In genomic region chr3:131335117-131335547, GRCm38 (mm10) we compare ENCODE assay signal across 13 mouse cellular contexts. TPM values are rescaled to one million over a fixed set of nuclear protein-coding genes. Genes with fewer than 3 reads are reported as not detected.
DNase-seq lines count a peak whose midpoint lies in the region; ATAC-seq and TF ChIP-seq lines count a peak whose summit lies in the region.
"Had no signal": no experiment of that assay in that cellular context is flagged by ENCODE, and none has a peak within 500 bp of the region (broad histone marks: within the 10 kb centered on the region; RNA-seq: fewer than 3 reads in every experiment).

No protein-coding gene starts in this region.

- ATAC-seq in kidney, embryonic 16.5 days (ENCODE audit: low FRiP score, low TSS enrichment): no peak
- peak; percentile 4 for ATAC-seq in activated CD4-positive, CD25-positive, alpha-beta regulatory T cell, adult 4 months
- ATAC-seq: hindbrain, embryonic 16.5 days had no signal

- H3K9me3 ChIP-seq in kidney, embryonic 16.5 days (ENCODE audit: low read length): no peaks in the 10 kb centered on the region
- H3K9me3 ChIP-seq: midbrain, embryonic 13.5 days had no signal

- TF ChIP-seq CTCF in kidney, adult 2 months (conservative IDR thresholded peaks at IDR 0.05; ENCODE audit: insufficient read depth, insufficient read length, low read depth, low read length): no peak
- no peak for TF ChIP-seq CTCF in small intestine, adult 2 months (IDR thresholded peaks at IDR 0.05; ENCODE audit: extremely low read depth, insufficient read length, insufficient replicate concordance, low read depth, low read length)

- H3K27me3 ChIP-seq in kidney, embryonic 16.5 days (ENCODE audit: insufficient read depth, low read length): no peaks in the 10 kb centered on the region
- H3K27me3 ChIP-seq in kidney, adult 2 months (replicated peaks; ENCODE audit: control insufficient read depth, insufficient read depth, low read length): no peaks in the 10 kb centered on the region
- H3K27me3 ChIP-seq in small intestine, adult 2 months (ENCODE audit: control insufficient read depth, insufficient read depth, low read length): no peaks in the 10 kb centered on the region
- H3K27me3 ChIP-seq: midbrain, embryonic 13.5 days had no signal

- H3K36me3 ChIP-seq in kidney, embryonic 16.5 days (ENCODE audit: insufficient read depth, low read length): no peaks in the 10 kb centered on the region
- no peaks in the 10 kb centered on the region for H3K36me3 ChIP-seq in kidney, adult 2 months (ENCODE audit: control insufficient read depth, insufficient read depth, low read length)
- H3K36me3 ChIP-seq in small intestine, adult 2 months (ENCODE audit: control insufficient read depth, insufficient read depth, low read length): peaks cover 6% of the 10 kb centered on the region
- H3K36me3 ChIP-seq: G1E; midbrain, embryonic 13.5 days had no signal

- H3K4me2 ChIP-seq in kidney, embryonic 16.5 days (replicated peaks; ENCODE audit: low read depth, low read length): peak overlapping the region; percentile 43
- H3K4me2 ChIP-seq: midbrain, embryonic 13.5 days had no signal

- WGBS in kidney, embryonic 16.5 days: 51% methylated on average over 8 of the region's 8 CpGs
- WGBS in kidney, adult 2 months: 57% methylated on average over 8 of the region's 8 CpGs
- 53% methylated on average over 8 of the region's 8 CpGs for WGBS in small intestine, adult 2 months

- no peak overlapping the region for H3K9ac ChIP-seq in kidney, embryonic 16.5 days (replicated peaks; ENCODE audit: low read length)
- H3K9ac ChIP-seq: midbrain, embryonic 13.5 days had no signal

- H3K27ac ChIP-seq in kidney, embryonic 16.5 days (ENCODE audit: low read length): no peak overlapping the region
- no peak overlapping the region for H3K27ac ChIP-seq in kidney, adult 2 months (ENCODE audit: insufficient read depth, low read depth, low read length)
- H3K27ac ChIP-seq in small intestine, adult 2 months (ENCODE audit: insufficient read depth, low read depth, low read length): peak overlapping the region; percentile 3; the same call in 1 of the 2 replicates
- H3K27ac ChIP-seq: left cerebral cortex, adult 2 months; midbrain, embryonic 13.5 days had no signal

- H3K4me3 ChIP-seq in kidney, embryonic 16.5 days (ENCODE audit: low read length): peak overlapping the region; percentile 12; the same call in 1 of the 2 replicates
- H3K4me3 ChIP-seq in kidney, adult 2 months (ENCODE audit: insufficient read depth, low read depth, low read length): no peak overlapping the region
- no peak overlapping the region for H3K4me3 ChIP-seq in small intestine, adult 2 months (ENCODE audit: low read depth, low read length)
- H3K4me3 ChIP-seq: left cerebral cortex, adult 2 months; midbrain, embryonic 13.5 days had no signal

- no peak for DNase-seq in kidney, adult 2 months
- peak; percentile 17 for DNase-seq in induced T-regulatory cell, adult 2 months (ENCODE audit: low read depth)
- no peak for DNase-seq in c-Kit-positive CD71-positive TER-119-positive erythroid progenitor cells, embryonic 14.5 days (ENCODE audit: low spot score)
- DNase-seq in adrenal gland, adult 2 months: no peak
- DNase-seq in left cerebral cortex, adult 8-10 months (ENCODE audit: low spot score in 2 of 2): no peak
- DNase-seq: cerebellum, postnatal 36 days had no signal

- TF ChIP-seq POLR2A in kidney, adult 2 months (IDR thresholded peaks at IDR 0.05; ENCODE audit: low read depth, low read length): no peak
- no peak for TF ChIP-seq POLR2A in small intestine, adult 2 months (IDR thresholded peaks at IDR 0.05; ENCODE audit: low read depth, low read length)

- H3K4me1 ChIP-seq in kidney, embryonic 16.5 days (ENCODE audit: insufficient read depth, low read length): peaks cover 19% of the 10 kb centered on the region
- peaks cover 21% of the 10 kb centered on the region for H3K4me1 ChIP-seq in kidney, adult 2 months (ENCODE audit: control insufficient read depth, insufficient read depth, low read length)
- H3K4me1 ChIP-seq in small intestine, adult 2 months (ENCODE audit: control insufficient read depth, insufficient read depth, insufficient read length, low read length): peaks cover 13% of the 10 kb centered on the region
- H3K4me1 ChIP-seq: midbrain, embryonic 13.5 days had no signal

RNA-seq across cellular contexts. Expression of gene Cyp2u1, which starts 32.1 kb away (rescaled TPM):
- 3.9 and 4.3 TPM in 2 replicates for polyA plus RNA-seq in kidney, embryonic 16.5 days (2015; fragmentation: Nextera tagmentation; extraction: Ambion mirVana)
- polyA plus RNA-seq in kidney, adult 2 months (2012; rRNA removed): 7.8 and 9.4 TPM in 2 replicates
- 1 to 10 TPM in 1 of 2 experiments, under 1 TPM in 1; 0.98 to 1.0 TPM for polyA plus RNA-seq in activated CD4-positive, CD25-positive, alpha-beta regulatory T cell, adult 4 months (2017; shearing (Covaris generic))
- 1.3 and 21.0 TPM in 2 replicates for polyA plus RNA-seq in small intestine, adult 2 months (2012; rRNA removed)
- total RNA-seq in adrenal gland, adult 2 months (2021): 10 to 100 TPM; 14.4 to 24.0 TPM
- 14.2 and 17.2 TPM in 2 replicates for polyA plus RNA-seq in adrenal gland, adult 2 months (2012; rRNA removed)
- 10 to 100 TPM; 17.0 to 20.6 (median 19.0) TPM for total RNA-seq in left cerebral cortex, adult 8-10 months (2022)
- polyA plus RNA-seq: G1E had no signal
